Mouse (Mus musculus): ENCODE measurements at regions not wholly inside any gene's neighbourhood (a gene's known extent, or its start where the extent isn't known, plus 50 kb on each side); places are given as distances from the start of the nearest gene placed in this dataset.

DNA sequence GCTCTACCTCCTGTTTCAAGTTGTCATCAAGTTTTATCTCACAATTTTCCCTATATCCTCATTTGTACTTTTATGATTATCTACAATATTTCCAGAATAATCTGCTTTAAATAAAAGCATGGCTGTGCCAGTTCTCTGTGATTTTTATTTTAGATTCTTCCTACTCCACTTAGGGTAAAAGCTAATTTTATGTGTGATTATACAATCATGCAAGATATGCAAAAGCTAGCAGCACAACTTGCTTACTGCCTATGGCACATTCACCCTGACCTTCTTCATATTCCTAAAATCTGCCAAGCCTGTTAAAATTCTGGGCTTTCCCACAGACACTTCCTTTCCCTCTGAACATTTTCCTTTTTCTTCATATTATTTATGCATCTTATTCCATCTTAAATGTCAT is 399.2 kb upstream of the 4931417E11Rik start:
- H3K36me3 ChIP-seq (ENCODE audit: control insufficient read depth, insufficient read depth, low read length): no peaks in the 10 kb centered on the region
- no peaks in the 10 kb centered on the region for H3K27me3 ChIP-seq (ENCODE audit: control insufficient read depth, insufficient read depth, low read length)
- no peak overlapping the region for H3K4me2 ChIP-seq (replicated peaks; ENCODE audit: low read depth, low read length)
- ATAC-seq (ENCODE audit: low FRiP score): no peak
- H3K9me3 ChIP-seq (ENCODE audit: control insufficient read depth, low read length): no peaks in the 10 kb centered on the region
- H3K27ac ChIP-seq (ENCODE audit: low read depth, low read length): no peak overlapping the region
- no peaks in the 10 kb centered on the region for H3K4me1 ChIP-seq (replicated peaks; ENCODE audit: control insufficient read depth, insufficient read depth, low read length)
- no peak overlapping the region for H3K4me3 ChIP-seq (ENCODE audit: low read depth, low read length)
- no peak for DNase-seq (ENCODE audit: low spot score)
- no peak overlapping the region for H3K9ac ChIP-seq (ENCODE audit: low read depth, low read length)

Data from hindbrain, embryonic 11.5 days (tissue).